Mouse (Mus musculus) cerebellum, postnatal 4 days (tissue): ENCODE results near the gene Sema4d.
A peak's percentile ranks its signal among the peaks of the same experiment; 100 is the strongest.

Experiments
- DNase-seq, 2 experiments: peaks; one replicate each; pipeline ENCODE4 v3.0.0; 2022; ENCODE audit warnings: low spot score in 2 of 2, mixed read lengths in 1 of 2

Gene Sema4d

DNA sequence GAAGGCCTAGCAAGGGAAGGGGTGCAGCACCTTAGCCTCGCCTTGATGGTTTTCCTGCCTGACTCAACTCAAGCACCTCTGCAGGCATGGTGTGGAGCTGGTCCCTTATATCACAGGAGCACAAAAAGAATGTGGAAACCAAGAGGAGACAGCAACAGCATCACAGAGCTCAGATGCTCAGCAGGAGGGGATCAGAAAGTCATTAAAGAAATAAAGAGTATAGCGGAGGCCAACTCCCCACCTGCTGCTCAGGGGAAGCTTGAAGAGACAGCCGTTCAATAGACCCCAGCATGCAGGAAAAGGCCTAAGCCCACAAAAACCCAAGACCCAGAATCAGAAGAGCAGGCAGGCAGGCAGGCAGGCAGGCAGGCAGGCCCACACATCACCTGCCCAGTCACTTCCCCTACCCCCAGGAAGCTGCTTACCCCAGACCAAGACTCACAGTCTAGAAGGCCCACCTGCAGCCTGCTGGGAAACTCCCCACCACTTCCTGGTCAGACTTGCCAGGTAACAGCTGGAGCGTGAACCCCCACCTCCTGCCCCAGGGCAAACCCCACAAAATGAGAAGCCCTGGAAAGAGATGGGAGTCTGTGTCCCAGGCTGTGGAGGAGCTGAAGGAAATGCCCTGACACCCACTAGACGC, 39.6 kb downstream of the Sema4d start:
- no peak for DNase-seq

DNA sequence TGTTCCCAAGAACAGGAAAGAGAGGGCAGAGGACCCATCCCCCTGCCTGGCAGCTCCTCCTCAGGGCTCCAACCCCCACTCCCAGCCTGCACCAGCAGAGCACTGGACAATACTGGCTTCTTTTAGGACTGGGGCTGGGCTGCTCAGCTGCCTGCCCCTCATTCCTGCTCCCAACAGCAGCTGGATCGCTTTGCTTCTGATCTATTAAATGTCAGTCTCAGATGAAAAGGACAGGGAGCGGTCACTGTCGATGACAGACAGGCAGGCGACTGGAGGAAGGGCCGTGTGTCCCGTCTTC, 40.4 kb downstream of the Sema4d start:
- no peak for DNase-seq

DNA sequence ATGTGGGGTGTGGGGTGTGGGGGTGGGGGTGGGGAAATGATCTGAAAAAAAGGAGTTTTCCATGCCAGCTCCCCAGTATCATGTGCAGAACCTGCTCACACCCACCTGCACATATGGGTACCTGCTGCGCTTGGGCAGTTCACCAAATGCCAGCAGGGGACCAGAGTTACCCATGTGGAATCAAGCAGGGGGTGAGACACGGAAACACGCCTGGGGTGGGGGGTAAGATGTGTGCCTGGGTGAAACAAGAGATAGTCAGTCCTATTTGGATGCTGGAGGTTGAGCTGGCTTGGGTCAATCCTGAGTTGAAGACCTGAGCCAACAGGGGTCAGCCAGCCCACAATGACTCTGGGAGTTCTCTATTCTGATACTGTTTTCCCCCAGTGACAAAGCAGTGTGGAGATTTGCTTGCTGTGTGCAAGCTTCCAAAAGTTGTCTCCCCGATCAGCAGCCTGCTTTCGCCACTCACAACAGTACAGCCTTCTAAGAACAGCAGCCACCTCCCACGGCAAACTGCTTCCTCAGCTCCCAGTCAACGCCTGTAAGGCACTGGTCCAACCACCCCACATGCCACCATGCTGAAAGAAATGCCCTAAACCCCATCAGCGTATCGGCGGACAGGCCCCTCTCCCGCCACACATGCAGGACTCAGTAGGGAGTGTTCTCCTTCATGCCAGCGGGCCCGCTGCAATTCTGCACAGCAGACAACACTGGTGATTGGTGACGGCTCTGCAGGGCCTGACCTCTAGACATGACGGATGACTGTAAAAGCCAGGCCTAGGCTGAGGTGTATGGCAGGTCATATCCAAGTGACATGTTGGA, 41.0 kb downstream of the Sema4d start:
- DNase-seq = no peak

DNA sequence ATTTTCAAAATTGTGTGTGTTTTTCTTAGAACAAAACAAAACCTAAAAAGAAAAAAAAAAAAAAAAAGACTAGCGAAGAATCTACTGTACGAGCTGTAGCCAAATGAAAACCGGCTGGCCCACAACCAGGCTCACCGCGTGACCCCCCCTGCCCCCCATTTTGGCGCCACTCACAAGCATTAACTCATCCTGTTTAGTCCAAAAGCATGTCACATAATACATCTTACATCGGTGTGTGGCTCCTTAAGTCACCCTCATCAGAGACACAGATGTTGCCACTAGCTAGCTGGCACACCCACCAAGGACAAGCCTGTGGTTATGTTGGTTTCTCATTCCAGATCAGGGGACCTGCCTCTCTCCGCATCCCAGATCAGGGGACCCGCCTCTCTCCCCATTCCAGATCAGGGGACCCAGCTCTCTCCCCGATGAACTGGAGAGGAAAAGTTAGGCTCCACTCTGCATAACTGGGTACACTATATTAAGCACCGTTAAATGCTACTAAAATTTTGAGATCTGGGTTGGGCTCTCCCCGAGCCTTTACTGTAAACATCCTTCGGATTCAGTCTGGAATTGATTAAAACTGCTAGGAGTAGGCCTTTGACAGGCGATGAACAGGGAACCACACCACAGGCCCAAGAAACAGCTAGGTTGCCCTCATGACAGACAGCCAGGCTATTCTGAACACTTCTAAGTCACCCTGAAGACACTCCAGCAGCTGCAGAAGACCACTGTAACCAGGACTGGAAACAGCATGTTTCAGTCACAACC, 43.8 kb downstream of the Sema4d start:
- DNase-seq = no peak

DNA sequence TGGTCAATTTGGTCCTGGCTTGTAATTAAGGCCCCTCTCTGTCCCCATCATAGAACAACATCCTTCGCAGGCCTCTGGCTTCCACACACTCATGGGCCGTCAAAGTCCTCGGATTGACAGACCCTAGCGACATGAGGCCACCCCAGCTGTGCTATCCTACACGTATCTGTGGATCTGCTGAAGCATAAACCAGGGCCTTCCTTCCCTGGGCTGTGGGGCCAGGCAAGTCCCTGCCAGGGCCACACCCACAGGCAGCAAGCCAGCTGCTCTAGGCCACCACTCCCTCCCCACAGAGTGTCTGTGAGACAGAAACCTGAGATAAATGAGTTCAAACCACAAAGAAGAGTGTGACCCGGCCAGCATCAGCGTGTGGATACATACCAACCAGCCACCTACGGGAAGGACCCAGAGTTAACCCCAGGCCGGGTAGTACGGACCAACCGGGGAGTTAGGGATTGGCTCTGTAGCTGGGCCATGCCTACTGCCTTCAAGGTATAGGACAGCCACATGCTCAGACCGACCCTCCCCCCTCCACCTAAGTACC, 45.5 kb downstream of the Sema4d start:
- no peak for DNase-seq

DNA sequence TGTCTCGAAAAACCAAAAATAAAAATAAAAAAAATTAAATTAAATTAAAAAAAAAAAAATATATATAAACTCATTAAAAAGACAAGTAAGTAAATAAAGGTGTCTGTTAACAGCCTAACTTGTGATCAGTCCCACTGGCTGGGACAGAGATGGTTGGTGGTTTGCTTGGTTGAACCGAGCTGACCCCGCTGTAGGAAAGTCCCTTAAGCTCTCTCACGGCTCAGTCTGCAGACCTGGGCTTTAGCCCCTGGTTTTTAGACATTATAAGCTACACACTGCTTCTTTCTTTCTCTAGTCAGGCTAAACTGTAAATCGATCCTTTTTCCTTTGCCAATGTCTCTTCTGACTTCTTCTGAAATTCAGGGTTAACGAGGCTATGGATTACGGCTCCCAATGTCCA, 46.5 kb downstream of the Sema4d start:
- no peak for DNase-seq

DNA sequence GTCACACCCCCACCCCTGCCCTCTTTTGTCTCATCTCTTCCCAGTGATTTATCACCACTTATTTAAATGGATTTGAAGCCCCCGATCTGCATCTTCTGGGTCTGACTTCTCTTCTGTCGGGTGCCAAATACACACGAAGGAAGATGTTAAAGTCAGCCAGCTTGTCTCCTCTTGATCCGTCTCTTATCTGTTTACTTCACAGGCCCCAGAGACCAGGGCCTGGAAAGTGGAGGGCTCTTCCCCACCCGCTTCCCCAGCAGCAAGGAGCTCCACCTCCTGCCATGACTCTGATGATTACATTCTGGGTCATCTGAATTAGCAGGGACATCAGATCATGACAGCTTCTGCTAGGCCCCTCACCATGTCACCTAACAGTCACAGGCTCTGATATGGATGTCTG, 47.7 kb downstream of the Sema4d start:
- DNase-seq = no peak

DNA sequence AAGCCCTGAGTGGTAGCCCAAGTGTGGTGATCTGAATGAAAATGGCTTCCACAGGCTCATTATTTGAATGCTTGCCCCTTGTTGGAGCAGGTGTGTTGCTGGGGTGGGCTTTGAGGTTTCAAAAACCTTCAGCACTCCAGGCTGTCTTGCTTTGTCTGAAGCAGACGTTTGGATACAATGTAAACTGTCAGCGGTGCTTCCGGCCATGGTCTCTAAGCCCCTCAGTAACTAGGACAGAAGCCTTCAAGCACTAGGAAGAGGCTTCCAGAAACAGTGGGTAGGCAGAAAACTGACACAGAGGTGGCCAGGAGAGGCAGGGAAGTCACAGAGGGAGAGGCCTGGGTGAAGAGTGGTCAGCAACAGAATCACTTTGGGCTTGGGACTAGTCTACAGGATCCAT, 49.7 kb downstream of the Sema4d start:
- no peak for DNase-seq

DNA sequence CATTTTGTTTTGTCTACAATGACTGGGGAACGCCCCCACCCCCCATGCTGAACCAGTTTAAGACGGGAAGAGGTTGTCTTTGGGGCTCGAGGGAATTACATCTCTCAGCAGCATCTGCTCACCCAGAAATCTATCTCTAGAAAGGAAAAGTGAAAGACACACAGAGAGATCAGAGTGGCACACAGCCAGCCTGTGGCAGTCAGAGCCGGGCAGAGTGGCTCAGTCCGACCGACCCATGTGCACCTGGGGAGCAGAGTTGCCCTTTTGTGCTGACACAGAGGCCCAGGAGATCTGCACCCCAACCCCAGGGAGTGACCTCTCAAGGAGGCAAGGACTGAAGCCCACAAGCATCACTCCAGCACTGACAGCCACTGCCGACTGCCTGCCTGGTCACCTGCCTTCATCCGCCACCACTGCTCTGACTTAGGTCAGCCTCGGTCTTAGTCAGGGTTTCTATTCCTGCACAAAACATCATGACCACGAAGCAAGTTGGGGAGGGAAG, 50.9 kb downstream of the Sema4d start:
- DNase-seq = no peak

DNA sequence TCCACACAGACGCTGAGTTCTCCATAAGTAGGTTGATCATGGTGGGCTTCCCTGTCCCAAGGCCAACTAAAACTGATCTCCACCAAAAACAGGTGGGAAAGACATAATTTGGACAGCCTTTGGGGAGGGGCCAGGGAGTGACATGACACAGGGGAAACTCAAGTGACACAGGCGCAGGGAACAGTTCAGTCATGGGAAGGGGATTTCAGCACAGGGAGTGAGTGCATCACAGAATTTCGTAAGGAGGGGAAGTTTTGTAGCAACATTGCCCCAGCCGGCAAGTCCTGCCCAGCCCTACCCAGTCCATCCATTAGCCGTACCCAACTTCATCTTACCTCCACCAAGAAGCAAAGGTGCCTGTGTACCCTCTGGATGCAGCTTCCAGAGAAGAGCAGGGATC, 52.8 kb downstream of the Sema4d start:
- no peak for DNase-seq

DNA sequence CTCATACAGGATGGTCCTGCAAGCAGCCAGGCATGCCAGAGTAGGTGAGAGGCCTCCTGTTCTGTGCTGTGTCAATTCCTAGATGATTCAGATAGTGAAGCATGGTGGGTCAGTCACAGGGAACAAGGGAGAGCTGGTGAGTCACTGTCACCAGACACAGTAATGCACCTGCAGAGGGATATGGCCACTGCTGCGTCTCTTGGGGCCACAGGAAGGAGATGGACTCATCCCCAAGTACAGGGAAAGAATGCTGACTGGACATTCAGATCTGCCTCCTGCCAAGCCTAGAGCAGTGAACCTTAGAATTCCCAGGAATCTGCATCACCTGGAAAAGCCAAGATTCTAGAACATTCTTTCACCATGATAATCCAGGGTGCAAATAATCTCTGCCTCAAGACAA, 53.8 kb downstream of the Sema4d start:
- no peak for DNase-seq

DNA sequence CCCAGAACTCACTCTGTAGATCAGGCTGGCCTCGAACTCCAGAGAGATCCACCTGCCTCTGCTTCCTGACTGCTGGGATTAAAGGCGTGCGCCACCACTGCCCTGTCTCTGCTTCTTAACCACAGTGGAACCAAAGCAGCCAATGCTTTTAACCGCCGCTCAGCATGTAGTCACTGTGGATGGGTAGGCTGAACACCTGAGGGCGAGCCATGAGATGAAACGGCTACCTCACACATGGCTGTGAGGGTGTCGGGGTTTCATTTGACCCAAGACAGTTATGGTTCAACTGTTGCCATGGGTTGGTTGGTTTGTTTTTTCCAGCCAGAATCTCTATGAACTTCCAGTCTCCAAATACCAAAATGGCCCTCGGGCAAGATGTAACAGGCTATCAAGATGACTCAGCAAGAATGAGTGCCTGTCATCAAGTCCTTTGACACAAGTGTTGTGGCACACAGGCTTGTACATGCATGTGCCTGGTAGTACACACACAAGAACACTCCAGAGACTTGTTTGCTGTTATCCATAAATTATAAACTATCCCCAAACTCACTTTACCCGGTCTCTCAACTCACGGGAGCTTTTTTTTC, 54.9 kb downstream of the Sema4d start:
- DNase-seq = no peak

DNA sequence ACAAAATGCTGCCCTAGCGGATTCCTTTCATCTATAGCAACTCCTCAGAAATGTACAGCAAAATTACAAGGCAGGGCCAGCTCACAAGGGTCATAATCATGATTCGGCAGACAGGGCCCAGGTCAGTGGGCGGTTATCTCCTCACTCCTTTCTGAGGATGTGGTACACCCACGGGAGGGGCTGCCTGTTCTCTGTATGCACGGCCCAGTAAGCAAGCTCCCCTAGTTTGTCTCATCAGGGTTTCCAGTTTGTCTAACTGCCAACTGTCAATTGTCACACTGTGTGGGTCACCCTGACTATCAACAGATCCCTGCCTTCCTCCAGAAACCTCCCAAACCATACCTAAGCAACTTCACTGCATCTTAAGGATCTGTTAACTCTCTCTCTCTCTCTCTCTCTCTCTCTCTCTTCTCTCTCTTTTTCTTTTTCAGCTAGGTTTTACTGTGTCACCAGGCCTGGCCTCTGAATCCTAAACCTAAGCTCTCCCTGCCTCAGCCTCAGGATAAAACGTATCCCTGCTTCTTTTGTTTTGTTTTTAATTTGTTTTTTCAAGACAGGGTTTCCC, 55.5 kb downstream of the Sema4d start:
- DNase-seq = no peak

DNA sequence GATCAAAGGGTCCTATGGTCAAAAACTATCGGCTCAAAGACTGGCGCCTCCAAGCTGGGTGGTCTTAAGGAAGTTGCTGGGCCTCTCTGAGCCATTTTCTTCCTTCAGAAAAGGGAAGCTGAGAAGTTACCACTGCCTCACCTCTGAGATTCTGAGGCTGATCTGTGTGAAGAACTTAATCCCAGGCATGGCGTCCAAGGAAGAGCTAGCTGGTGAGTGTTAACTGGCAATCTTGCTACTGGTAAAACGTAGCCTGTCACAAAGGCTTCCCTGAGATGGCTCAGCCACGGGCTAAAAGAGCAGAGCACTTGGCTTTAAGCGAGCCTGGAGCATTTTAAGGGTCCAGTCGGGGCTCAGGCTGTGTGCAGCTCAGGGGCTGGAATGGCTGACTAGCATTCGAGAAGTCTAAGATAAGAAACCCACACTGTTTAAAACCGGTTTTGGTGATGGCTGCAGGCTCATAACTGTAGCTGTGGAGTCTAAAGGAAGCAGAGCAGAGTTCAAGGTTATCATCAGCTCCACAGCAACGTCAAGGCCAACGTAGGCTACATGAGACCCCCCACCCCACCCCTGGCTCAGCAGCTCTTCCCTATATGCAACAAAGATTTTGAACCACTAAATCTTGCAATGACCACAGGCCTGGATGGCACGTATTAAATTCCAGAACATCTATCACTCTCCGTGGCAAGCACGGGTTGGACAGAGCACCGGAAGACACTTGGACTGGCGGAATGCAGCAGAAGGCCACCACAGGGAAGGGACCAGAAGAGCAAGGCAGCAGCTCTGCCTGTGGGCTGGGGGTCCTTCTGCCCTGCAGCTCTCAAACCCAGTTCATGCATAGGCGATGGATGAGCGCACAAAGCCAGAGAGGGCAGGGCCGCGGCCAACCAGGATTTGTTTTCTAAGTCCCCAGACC, 56.3 kb downstream of the Sema4d start:
- DNase-seq = no peak

DNA sequence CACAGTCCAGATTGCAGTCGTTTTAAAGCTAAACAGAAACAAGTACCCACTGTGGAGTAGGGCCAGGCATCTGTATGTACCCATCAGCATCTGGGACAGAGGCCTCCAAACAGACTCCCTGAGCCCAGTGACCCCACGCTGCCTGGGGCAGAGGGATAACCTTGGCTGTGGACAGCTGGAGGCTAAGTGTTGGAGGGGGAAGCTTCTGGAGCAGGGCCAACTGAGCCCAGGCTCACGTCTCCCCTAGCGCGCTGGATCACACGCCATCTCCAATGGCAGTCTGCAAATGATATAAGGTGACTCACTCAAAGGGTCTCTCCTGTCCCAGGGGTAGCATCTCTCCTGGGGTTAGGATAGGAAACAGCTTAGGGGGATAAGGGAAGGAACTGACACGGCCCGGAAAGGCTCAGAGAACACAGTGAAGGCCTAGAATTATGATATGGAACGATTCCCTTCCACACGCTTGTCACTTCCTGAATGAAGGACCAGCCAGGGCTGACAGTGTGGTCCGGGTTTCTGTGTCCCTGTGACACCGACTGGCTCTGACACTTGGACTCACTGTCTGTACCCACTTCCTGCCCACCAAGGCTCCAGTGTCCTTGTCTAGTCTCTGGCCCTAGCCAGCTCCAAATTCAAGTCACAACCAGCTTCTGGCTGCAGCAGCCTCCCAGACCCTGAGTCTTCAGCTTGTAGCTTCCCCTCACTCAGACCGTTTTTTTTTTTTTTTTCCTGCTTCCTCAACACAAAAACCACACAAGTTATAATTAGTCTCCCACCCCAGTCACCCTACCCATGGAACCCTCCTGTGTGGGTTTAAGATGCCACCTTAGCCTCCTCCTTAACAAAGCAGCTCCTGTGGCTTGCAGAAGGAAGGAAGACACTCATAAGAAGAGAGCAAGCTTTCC, 57.3 kb downstream of the Sema4d start:
- DNase-seq = no peak

DNA sequence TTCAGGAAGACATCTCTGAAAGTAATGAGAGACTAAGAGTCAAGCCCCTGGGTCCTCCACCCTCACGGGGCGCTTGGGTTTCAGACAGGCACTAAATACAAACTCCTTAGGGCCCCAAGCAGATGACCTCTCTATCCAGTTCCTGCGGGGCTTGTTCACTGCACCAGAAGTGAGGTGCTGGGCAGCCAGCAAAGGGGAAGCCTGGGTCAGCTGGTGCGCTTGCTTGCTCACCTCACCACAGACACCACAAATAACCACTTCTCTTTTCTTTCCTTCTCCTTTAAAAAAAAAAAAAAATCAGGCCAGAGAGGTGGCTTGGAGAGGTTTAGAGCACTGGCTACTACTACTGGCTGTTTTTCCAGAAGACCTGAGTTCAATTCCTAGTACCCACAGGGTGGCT, 59.0 kb downstream of the Sema4d start:
- no peak for DNase-seq

DNA sequence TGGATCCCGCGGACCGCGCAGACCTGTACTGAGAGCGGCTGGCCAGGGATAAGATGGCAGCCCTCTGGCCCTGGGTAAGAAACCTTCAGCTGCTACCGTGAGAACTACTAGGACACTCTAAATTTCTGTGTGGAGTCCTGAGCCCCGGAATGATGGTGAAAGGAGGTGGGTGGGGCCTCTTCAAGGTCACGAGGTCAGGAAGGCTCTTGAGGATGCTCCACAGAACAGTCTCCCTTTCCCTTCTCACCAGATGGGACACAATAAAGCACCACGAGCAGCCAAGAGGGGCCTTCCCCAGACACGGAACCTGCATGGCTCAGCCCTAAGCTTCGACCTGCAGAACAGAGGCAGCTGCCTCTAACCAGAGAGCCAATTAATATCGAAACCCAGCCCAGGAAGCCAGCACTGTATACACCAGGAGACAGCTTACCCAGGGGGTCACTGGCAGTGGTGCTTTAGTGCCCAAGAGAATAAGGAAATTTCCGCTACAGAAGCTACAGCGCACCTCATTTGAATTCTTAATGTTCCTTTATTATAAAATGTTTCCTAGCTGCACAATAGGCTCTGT, 61.4 kb downstream of the Sema4d start:
- no peak for DNase-seq

DNA sequence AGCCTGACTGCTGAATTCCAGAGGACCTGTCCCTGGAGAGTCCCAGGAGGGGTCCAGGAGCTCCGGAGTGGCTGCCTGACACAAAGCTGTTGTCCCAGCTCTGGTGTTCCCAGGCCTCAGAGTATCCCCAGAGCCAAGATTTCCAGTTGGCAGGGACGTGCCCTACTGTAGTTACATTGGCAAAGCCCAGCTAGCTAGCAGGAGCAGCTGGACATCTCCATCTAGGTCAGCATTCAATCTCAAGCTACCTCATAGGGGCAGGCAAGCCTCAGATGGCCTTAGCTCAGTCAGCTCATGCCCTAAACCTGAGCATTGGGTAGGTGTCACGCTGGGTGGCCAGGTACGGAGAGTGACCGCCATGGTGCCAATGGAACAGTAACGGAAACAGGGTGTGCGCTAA, 62.1 kb downstream of the Sema4d start:
- peak in 1 of 2 experiments; percentile 19 for DNase-seq

DNA sequence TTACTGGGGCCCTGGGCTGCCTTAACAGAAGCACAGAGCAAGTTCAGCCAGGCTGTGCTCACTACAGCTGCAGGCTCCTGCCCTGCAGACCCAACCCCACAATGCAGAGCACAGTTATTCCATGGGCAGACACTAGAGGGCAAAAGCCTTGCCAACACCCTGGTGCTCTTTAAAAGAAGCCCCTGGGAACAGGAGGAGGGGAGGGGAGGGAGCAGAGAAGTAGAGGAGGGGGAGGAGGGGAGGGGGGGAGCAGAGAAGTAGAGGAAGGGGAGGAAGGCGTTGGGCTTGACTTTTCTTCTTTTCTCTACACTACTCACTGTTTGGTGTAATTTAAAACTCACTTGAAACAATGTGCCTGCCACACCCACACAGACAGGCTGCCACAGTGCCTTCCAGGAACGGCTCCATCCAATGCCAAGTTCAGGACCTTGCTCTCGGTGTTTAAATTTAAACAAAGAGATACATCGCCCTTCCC, 63.6 kb downstream of the Sema4d start:
- DNase-seq = peak in 1 of 2 experiments; percentile 27
